Mouse (Mus musculus) lung, postnatal 36 days (tissue): ENCODE measurements at regions not wholly inside any gene's neighbourhood (a gene's known extent, or its start where the extent isn't known, plus 50 kb on each side); places are given as distances from the start of the nearest gene placed in this dataset.
A peak's percentile ranks its signal among the peaks of the same experiment; 100 is the strongest.

Experiments
- DNase-seq: peaks from one replicate; pipeline ENCODE4 v3.0.0; 2022; ENCODE audit warnings: mixed read lengths

DNA sequence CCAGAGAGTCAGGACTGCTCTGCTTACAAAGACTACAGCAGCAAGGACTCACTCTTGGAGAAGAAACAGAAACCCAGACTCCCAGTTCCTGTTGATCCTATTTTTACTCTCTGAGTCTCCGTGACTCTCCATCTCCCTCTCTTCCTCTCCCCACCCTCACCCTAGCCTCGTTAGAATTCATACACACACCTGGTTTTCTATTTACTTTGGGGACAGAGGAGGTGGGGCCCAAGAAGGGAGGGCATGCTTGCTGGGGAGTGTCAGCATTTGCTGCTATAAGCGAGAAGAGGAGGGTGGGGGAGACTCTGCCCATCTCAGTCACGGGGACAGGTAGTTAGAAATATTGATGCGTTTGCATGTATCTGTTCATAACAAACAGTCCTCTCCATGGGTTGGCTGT is 129.6 kb upstream of the Runx1 start:
- DNase-seq: no peak

DNA sequence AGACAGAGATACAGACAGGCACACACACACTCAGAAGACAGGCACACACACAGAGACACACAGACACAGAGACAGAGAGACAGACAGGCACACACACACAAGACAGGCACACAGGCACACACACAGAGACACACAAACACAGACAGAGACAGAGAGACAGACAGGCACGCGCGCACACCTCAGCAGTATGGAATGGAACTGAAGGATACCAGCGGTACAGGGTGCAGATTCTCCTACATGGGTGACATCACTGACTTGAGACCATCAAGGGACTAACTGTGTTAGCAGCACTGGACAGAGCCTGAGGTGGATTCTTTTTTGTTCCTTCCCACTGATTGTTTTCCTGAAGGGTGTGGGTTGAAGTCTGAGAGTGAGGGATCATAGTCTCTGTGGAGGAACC is 129.1 kb upstream of the Runx1 start:
- no peak for DNase-seq

DNA sequence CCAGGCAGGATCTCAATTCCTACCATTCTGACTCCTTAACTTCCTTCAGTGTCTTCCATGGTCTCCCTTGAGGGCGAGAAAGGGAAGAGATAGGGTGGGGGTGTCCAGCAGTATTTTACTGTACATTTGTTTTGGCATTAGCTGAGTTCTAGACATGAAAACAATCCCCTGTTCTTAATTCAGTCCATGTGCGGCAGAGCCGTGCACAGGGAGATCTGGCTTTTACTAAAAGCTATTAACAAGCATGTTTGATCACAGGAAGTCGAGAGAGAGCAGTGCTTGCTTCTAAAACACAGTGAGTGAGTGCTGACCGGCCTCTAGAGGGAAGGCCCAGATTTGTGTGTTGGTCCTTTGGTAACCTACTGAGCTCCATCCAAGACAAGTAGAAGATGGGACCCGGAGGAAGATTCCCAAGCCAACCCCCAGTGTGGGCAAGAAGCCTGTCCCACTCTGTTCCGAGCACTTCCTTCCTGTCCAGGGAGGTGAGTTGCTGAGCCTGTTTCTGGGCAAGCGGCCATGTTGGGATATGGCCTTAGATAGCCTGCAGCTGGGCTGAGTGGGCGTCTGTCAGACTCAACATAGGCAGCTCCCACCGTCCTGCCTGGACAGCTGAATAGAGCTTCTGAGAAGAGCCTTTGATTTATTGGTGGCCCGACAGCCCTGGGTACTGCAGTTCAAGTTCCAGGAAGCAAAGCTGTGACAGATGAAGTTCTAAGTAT is 128.1 kb upstream of the Runx1 start:
- peak; percentile 47 for DNase-seq

DNA sequence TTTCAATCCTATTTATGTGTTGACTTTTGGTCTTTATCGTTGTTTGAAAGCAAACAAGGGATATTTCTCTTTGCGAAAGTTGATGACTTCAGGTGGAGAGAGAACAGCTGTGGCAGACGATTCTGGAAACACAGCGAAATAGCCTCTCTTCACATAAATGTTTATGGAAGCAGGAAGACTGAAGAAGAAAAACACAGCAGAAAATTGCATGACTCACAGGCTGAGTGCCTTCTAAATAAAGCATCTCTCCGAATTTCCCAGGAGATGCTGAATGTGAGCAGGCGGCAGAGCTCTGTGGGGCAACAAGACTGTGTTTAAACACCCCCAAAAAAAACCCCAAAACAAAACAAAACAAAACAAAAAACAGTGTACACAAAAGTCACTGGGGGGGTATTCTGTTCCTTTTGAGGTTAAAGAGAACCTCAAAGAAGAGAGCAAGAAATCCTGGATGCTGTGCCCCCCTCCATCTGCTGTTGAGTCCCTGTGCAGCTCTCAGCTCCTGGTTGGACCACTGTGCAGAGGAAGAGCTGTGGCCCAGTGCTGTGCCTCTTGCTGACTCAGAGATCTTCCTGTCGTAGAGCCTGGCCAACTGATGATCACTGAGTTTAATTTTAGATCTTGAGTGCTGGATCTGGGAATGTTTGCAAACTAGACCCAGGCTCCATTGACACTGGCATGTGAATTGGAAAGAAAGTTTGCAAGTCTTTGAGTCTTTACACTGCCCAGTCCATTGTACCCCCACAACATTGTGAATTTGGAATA is 126.6 kb upstream of the Runx1 start:
- DNase-seq: peak; percentile 20

DNA sequence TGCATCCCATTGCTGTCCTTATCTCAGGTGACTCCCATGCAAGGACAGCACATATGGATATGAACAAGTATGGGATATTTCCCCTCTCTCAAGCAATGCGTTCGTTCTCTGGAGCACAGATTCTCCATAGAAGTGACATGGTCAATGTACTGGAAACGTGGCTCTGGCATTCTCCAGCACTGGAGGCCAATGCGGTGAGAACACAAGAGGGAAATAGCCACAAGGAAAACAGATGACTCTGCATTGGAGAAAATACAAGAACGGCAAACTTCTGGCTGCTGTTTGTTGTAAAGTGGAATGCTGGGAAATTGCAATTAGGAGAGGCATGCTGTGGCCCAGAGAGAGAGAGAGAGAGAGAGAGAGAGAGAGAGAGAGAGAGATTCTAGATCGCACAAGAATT is 125.6 kb upstream of the Runx1 start:
- DNase-seq: no peak

DNA sequence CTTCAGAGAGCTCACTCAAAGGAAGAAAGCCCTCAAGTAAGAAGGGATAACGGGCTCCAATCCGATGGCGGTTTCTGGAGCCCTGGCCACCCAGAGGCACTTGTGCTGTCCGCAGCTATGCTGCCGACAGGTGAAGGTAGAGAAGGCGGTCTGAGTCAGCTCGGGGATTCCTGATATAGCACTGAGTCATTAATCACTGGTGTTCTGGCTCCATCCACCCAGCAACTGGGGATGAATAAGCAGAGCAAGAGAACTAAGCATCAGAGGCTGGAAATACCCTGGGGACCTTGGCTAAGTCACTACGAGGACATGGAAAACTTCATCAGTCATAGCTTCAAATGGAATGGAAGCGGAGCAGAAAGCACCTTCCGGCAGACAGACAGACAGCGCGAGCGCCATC is 122.5 kb upstream of the Runx1 start:
- no peak for DNase-seq

DNA sequence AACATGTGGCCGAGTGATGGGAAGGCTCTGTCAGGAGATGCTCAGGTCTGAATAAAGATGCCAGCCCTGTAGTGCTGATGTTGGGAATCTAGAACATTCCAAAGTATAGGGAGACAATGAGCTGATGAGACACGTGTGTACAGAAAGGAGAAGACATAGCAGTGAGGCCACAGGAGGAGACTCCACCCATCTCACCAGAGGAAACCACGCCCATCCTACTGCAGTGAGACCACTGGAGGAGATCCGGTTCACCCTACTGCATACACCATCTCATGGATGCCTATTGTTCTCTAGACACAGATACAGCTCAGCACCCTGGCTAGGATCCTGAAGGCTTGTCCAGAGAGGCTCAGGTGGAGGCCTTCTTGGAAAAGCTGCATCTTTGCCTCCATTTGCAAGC is 120.6 kb upstream of the Runx1 start:
- DNase-seq: peak; percentile 15

DNA sequence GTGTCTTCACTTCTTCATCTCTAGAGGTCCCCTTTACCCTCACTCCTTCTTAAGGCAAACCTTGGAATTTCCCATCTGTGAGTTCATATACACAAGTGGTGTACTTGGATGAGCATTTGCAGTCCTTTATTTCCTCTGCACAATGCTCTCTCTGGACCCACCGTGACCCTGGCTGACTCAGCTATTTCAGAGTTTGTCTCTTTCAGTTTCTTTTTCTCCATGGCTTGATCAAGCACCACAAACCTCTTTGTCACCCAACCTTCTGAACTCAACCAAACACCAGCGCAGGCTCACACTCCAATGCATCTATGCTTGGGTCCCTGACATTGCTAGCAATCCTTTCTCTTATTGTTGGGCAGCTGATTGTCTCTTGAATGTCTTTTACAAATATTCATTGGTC is 118.0 kb upstream of the Runx1 start:
- DNase-seq: no peak

DNA sequence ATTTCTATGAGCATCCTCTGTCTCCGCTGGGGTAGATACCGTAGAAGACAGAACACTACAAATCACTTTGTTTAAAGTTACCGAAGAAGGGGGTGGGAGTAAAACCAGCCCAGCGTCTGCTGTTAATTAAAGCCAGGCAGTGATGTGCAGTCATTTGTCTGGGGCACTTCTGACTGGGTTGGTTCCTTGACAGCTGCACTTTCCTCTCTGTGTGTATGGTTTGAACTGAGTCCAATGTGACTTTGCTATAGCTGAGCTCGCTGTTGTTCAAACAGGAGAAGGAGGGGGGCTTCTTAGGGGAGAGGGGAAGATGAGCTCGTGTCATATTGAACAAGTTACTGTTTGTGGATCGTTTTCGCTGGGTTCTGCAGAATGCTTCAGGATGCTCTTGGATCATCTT is 113.7 kb upstream of the Runx1 start:
- no peak for DNase-seq

DNA sequence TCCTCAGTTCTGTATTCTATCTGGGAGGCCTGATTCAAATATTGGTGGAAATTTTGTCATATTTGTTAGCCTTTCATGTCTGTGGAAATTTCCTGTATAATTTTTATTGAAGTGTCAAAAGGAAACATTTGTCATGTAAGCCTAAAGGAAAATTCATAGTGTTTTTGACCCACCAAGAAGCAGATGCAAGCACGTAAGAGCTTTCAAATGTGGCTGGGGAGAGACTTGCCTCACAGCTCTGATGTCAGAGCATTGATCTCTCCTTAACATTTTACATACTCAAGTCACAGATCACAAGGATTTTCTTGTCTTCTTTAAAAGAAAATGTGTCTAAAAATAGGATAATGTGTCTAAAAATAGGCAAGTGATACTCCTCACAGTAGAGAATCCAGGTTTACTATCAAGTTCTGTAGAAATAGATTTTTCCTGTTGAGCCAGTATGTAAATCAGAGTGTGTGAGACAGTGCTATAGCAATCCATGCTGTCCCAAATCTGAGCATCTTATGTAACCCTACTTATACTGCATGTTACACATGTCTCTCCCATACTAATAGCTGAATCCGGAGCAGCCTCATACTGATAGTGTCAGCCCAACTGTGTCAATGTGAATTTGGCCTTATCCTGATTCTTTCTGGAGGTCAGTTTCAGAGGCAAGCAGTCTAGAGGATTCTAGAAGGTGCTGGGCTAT is 110.0 kb upstream of the Runx1 start:
- DNase-seq: no peak

DNA sequence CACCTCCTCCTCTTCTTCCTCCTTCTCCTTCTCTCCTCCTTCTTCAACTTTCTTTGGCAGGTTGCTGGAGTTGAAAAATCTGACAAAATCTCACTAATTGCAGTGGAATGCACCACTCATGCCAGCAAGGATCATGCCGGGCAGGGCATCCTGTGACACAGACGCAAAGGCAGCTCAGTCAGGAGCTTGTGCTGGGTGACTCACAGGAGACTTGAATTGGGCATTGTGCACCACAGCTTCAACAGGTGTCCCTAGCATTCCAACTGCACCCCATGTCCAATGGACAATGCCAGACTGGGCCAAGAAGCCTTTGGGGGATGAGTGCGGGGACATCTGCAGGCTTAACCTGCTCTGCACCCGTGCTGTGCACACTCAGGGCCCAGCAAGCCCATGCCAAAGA is 104.2 kb upstream of the Runx1 start:
- DNase-seq: no peak

DNA sequence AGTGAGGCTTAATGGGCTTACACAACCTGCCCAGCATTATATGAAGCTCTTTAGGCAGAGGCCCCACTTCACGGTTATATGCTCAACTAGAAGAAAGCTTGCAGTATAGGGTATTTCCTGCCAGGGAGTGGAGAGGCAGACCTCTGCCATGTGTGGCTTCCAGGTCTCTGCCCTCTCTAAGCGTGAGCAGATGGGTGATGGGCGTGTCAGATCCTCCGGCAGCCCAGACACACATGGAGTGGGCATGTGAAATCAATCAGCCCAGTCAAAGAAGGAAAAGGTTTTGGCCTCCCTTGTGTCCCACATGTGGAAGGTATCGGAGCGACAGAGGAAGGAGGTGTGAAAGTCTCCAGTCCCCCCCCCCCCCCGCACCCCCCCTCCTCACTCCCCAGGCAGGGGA is 102.3 kb upstream of the Runx1 start:
- no peak for DNase-seq

DNA sequence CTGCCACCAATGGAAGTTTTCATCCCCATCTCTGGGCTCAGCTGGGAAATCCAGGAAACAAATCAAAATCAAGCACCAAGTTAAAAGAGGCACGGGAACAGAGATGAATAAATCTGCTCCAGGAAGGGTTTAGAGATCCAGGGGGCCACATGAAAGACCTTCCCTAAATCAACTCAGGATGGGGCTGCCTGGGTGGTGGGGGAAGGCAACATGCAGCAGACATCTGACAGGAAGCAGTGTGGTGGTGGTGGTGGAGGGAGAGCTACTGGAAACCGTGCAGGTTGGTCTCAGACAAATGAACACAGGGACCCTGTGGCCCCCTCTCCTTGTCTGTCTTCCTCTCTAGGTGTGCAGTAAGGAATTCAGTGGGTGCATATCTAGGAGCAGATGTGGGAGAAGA is 101.7 kb upstream of the Runx1 start:
- DNase-seq: no peak

DNA sequence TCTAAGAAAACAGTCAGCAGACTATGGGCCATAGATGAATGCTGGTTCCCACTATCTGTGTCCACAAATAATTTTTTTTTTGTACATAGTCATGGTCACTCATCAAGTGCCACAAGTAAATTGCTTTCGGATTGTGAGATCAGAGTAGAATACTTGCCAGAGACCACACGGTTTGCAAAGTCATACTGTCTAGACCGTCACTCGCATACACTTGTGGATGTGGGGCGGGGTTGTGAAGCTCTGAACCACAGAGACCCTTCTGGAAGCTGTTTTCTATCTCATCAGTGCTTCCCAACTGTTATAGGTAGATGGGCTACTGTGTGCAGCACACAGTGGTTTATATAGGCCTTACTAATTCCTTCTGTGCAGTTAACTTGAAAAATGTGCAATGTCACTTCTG is 100.9 kb upstream of the Runx1 start:
- no peak for DNase-seq

DNA sequence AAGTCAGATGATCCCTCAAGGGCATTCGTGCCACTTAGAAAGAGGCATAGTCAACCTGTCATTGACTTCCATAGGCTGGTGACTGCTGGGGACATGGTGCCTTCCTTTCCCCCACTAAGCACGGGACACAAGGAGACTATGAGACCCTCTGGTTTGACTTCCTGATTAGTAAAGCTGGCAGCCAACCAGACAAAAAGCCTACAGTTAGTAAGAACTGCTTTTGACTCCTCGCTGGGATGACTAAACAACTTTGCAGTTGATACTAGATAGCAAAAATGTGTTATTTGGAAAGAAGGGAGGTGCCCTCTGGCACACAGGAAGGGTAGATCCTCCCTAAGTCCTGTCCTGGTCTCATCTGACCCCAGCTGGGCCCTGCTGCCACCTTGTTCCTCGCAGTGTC is 95.0 kb upstream of the Runx1 start:
- no peak for DNase-seq

DNA sequence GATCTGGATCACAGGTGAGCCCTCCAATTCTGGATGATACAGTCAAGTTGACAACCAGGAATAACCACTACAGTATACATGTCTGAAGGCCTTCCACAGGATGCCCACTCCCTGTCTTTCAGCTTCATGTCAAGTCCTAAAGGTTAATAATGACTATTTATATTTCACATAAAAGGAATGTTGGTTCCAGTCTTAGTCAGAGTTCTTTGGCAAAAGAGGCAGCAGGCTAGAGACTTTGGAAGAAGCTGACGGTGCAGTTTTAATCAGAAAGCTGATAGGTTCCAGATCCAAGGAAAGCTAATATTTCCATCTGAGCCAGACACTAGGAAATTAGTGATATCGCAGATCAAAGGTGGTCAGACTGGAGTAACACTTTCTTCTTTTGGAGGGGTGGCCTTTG is 91.4 kb upstream of the Runx1 start:
- no peak for DNase-seq

DNA sequence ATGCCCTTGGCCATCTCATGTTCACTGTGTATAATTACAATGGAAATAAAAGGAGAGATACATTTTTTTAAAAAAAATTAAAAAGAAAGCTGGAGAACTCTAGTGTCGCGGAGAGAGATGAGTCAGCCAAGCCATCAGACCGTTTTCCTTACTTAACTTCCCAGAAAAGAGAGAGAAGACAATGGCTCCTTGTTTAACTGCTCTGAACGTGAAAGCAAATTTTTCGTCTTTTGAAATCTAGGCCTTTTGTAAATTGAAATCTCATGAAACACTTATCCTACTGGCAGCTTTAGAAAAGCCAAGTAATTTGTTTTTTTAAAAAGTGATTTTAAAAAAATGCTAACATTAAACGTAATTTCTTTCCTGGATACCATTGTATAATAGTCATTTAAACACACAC is 89.7 kb upstream of the Runx1 start:
- DNase-seq: no peak

DNA sequence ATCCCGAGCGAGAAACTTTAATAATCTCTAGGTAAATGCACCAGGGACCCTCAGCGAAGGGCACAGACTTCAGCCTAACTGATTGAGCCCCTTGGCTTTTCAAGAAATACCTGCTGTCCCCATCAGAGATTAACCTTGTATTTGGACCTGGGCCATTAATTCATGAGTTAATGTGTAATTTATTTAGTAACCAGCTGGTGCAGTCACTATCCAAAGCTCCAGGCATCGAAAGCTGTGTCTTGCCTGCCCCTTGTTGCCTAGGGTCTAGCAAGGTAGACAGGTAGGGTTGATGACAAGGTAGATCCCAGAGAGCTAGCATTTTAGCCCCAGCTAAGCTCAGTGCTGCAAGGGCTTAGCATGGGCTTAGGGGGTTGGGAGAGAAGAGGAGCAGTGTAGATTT is 80.9 kb upstream of the Runx1 start:
- DNase-seq: no peak

DNA sequence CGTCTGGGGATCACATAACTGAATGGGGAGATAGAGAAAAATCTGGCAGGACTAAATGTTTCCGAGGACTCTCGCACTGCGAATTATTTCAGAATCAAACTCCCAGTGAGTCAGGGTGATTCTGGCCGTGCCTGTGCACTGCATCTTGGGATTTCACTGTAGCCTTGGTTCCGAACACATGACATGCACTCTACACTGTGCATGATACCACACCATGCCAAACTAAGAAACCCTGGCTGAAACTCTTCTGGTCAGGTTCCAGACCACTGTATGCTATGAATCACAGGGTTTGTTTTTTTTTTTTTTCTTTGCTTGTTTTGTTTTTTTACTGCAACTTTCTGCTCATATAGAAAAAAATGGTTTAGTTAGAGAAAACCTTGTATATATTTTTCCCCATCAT is 79.7 kb upstream of the Runx1 start:
- no peak for DNase-seq

DNA sequence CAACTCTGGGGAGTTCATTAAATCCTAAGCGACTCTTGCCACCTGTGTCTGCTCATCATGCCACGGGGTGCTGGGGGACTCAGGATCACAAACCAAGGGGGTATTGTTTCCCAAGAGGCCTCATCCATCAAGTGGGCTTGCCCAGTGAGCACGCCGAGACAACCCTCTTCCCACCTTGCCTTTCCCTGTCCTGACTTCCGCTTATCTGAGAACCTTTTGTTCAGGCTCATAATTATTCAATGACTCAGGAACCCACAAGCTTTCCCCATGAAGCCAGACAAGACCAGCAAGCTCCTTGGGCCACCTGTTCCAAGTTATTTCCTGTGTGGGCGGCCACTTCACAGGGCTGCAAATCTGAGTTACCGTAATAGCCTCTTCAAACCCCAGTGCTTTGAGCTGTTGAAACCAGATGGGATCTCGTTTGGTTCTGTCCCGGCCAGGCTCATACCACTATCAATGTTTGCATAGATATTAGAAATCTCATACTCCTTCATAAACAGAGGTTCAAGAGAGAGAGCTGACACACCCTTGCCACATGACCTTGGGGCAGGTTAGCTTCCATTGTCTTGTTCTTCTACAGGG is 78.0 kb upstream of the Runx1 start:
- DNase-seq: peak; percentile 41

DNA sequence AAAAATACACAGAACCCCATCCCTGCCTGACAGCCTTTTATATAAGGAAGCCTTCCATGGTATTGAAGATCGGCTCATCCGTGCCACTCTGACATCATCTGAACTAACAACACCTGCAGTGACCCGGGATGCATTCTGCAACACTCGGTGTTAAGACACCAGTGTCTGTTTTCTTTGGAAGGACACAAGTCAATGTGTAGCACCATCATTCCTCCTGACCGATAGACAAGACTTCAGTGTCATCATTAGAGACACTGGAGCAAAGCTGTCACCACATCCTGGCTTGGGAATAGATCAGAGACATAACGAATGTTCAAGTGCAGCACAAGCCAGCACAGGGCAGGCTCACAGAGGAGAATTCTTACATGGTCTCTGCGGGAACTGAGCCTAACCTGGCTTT is 77.5 kb upstream of the Runx1 start:
- DNase-seq: no peak

DNA sequence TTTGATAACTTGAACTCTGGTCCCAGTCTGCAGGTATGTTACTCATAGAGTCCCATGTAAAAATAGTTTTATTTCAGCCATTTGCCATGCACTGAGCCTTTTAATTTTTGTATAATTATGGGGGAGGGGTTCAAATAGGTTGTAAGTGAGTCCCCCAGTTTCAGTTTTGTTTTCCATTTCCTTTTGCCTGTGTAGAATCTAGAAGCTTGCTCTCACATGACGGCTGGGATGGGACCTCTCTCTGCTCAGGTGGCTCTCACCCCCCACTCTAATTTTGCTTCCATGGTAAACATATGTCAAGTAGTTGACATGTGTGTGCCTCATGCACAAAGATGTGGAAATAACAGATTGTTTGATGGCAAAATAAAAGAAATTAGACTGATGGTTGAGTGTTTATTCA is 73.8 kb upstream of the Runx1 start:
- no peak for DNase-seq

DNA sequence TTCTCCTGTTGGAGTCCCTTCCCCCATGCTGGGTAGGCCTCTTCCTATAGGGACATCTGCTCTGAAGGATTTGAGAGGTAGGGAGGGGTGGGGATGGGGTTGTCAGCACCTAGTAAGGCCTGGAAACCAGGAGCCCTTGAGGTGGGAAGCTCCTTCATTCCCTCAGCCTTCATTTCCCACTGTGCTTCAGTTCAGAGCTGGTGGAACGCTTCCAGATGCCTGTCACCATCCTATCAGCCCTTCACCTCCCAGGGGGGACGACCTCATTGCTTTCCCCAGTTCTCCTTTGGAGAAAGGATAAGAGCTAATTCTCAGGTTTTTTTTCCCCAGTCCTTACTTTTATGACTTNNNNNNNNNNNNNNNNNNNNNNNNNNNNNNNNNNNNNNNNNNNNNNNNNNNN is 65.8 kb upstream of the Runx1 start:
- no peak for DNase-seq

DNA sequence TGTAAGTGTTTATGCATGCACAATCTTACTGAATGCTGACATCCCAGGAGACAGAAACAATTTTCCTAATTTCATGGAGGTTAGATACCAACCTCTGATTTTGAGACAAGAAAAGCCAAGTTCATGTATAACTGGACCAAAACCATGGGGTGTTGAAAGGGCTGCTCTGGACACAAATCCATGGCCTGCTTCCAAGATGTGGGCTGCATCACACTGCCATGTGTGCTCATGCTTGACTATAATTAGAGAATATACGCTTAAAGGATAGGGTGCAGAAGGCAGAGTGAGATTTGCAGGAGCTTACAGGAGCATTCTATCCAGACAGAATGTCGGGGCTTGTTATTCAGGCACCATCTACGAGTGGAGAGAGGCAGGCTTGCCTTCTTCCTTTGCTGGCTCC is 64.8 kb upstream of the Runx1 start:
- DNase-seq: no peak
